Mouse (Mus musculus) MEL (cell line): ENCODE measurements at regions not wholly inside any gene's neighbourhood (a gene's known extent, or its start where the extent isn't known, plus 50 kb on each side); places are given as distances from the start of the nearest gene placed in this dataset.

Experiments used
- CTCF ChIP-seq, 3 experiments: IDR thresholded peaks in 2 of 3; conservative IDR thresholded peaks in 1 of 3; 2 replicates each; pipeline ENCODE4 v1.5.1; 2011 to 2012; ENCODE audit warnings: low read length in 3 of 3, low read depth in 2 of 3, mild to moderate bottlenecking in 2 of 3, improper control_type of control experiment in 1 of 3, inconsistent platforms in 1 of 3, mixed read lengths in 1 of 3, moderate library complexity in 1 of 3; ENCODE audit not compliant: control insufficient read depth in 1 of 3, insufficient read depth in 1 of 3, poor library complexity in 1 of 3, severe bottlenecking in 1 of 3
- USF2 ChIP-seq, 2 experiments: IDR thresholded peaks; 2 replicates each; pipeline ENCODE4 v1.6.1; 2011 to 2012; ENCODE audit warnings: improper control_type of control experiment in 2 of 2, low read length in 2 of 2, borderline replicate concordance in 1 of 2, inconsistent platforms in 1 of 2, low read depth in 1 of 2, mild to moderate bottlenecking in 1 of 2; ENCODE audit not compliant: insufficient read depth in 1 of 2

GRCm38 (mm10) chr15:18219913-18220312, 598.8 kb upstream of the Cdh10 start:
- TF ChIP-seq USF2 (IDR thresholded peaks at IDR 0.05; ENCODE audit: borderline replicate concordance in 1 of 2, insufficient read depth in 1 of 2, low read depth in 1 of 2, low read length in 2 of 2): no peak
- peak in 2 of 3 experiments; percentile 53 to 55; a peak in 4 of 6 replicates for TF ChIP-seq CTCF (IDR thresholded peaks at IDR 0.05 in 2 of 3, conservative IDR thresholded peaks at IDR 0.05 in 1 of 3; ENCODE audit: control insufficient read depth in 1 of 3, insufficient read depth in 1 of 3, low read depth in 2 of 3, low read length in 3 of 3, poor library complexity in 1 of 3, severe bottlenecking in 1 of 3)
